Mouse (Mus musculus) ES-E14 (cell line): ENCODE data around the gene Dnah12.

Source experiments
- CHD2 ChIP-seq: IDR thresholded peaks from 2 replicates; pipeline ENCODE4 v1.6.1; 2014; ENCODE audit warnings: mild to moderate bottlenecking, low read depth, low read length, inconsistent platforms
- HCFC1 ChIP-seq: IDR thresholded peaks from 2 replicates; pipeline ENCODE4 v1.6.1; 2012; ENCODE audit warnings: low read length, inconsistent platforms, borderline replicate concordance; ENCODE audit not compliant: insufficient read depth
- MAFK ChIP-seq: IDR thresholded peaks from 2 replicates; pipeline ENCODE4 v1.6.1; 2014; ENCODE audit warnings: mild to moderate bottlenecking, low read depth, low read length, inconsistent platforms; ENCODE audit not compliant: insufficient read depth
- ZC3H11A ChIP-seq: IDR thresholded peaks from 2 replicates; pipeline ENCODE4 v1.6.1; 2012; ENCODE audit warnings: low read depth, mild to moderate bottlenecking, inconsistent platforms, low read length, borderline replicate concordance
- ZNF384 ChIP-seq: IDR thresholded peaks from 2 replicates; pipeline ENCODE4 v1.6.1; 2012; ENCODE audit warnings: low read depth, low read length, inconsistent platforms

- TF ChIP-seq CHD2: no peak
- TF ChIP-seq ZNF384: no peak
- no peak for TF ChIP-seq ZC3H11A
- TF ChIP-seq MAFK: no peak
- TF ChIP-seq HCFC1: no peak
Observed at GRCm38 (mm10) chr14:26813871-26814270, 120.8 kb downstream of the Dnah12 start.
